Mouse (Mus musculus) hindbrain, embryonic 14.5 days (tissue): ENCODE data around the gene Tradd. TPM values are rescaled to one million over a fixed set of nuclear protein-coding genes. Genes with fewer than 3 reads are reported as not detected.
A peak's percentile ranks its signal among the peaks of the same experiment; 100 is the strongest.

Source experiments
- ATAC-seq: fragments of 200-750 bp; cut with Nextera tagmentation; 2 replicates; pipeline ENCODE4 v1.8.0; 2017; ENCODE audit warnings: moderate number of reproducible peaks, mild to moderate bottlenecking, moderate TSS enrichment, moderate library complexity; ENCODE audit not compliant: low FRiP score
- DNase-seq: peaks from one replicate; pipeline ENCODE4 v3.0.0-alpha.2; 2015; ENCODE audit warnings: low spot score
- H3K27ac ChIP-seq: fragments of 300-500 bp; sonication (generic); 2 replicates; pipeline ENCODE4 v1.5.1; 2014; ENCODE audit warnings: mild to moderate bottlenecking, moderate library complexity
- H3K27me3 ChIP-seq: fragments of 300-500 bp; sonication (generic); 2 replicates; pipeline ENCODE4 v1.6.1; 2014; ENCODE audit warnings: mild to moderate bottlenecking, low read length, mixed read lengths; ENCODE audit not compliant: control insufficient read depth, insufficient read depth
- H3K36me3 ChIP-seq: fragments of 300-500 bp; sonication (generic); replicated peaks from 2 replicates; pipeline ENCODE4 v1.6.1; 2014; ENCODE audit not compliant: control insufficient read depth, insufficient read depth
- H3K4me1 ChIP-seq: fragments of 300-500 bp; sonication (generic); replicated peaks from 2 replicates; pipeline ENCODE4 v1.6.1; 2014; ENCODE audit warnings: antibody characterized with exemption, low read length, mixed read lengths; ENCODE audit not compliant: control insufficient read depth, insufficient read depth
- H3K4me2 ChIP-seq: fragments of 300-500 bp; sonication (generic); replicated peaks from 2 replicates; pipeline ENCODE4 v1.6.1; 2014; ENCODE audit warnings: mild to moderate bottlenecking, moderate library complexity
- H3K4me3 ChIP-seq: fragments of 300-500 bp; sonication (generic); replicated peaks from 2 replicates; pipeline ENCODE4 v1.5.1; 2014; ENCODE audit warnings: mild to moderate bottlenecking, low read length
- H3K9ac ChIP-seq: fragments of 300-500 bp; sonication (generic); 2 replicates; pipeline ENCODE4 v1.6.1; 2014
- H3K9me3 ChIP-seq: fragments of 300-500 bp; sonication (generic); 2 replicates; pipeline ENCODE4 v1.6.1; 2016; ENCODE audit warnings: low read length; ENCODE audit not compliant: control insufficient read depth
- WGBS: fragments of 180-500 bp; shearing (Covaris S2); extraction: QIAGEN DNeasy Blood & Tissue Kit; methylation state at CpG from one replicate; pipeline ENCODE4 v1.1.7; 2014; 5-methylcytosine and 5-hydroxymethylcytosine counted together
- polyA plus RNA-seq: library from polyadenylated mRNA; unstranded; fragments of >200 nt; fragmentation: Nextera tagmentation; extraction: Ambion mirVana; gene quantifications from 2 replicates; pipeline ENCODE4 v1.2.1, GENCODE M21; 2014

Gene Tradd
- 15.2 and 17.4 TPM in 2 replicates for polyA plus RNA-seq

GRCm38 (mm10) chr8:105264024-105264982, at the start of gene Tradd, which contains the start of gene Fbxl8:
Tradd (minus strand) TSS chr8:105264609.
Fbxl8 (plus strand) TSS chr8:105264648.
- no peaks in the 10 kb centered on the region for H3K9me3 ChIP-seq
- ATAC-seq: no peak
- H3K27me3 ChIP-seq: peaks cover 87% of the 10 kb centered on the region

DNA sequence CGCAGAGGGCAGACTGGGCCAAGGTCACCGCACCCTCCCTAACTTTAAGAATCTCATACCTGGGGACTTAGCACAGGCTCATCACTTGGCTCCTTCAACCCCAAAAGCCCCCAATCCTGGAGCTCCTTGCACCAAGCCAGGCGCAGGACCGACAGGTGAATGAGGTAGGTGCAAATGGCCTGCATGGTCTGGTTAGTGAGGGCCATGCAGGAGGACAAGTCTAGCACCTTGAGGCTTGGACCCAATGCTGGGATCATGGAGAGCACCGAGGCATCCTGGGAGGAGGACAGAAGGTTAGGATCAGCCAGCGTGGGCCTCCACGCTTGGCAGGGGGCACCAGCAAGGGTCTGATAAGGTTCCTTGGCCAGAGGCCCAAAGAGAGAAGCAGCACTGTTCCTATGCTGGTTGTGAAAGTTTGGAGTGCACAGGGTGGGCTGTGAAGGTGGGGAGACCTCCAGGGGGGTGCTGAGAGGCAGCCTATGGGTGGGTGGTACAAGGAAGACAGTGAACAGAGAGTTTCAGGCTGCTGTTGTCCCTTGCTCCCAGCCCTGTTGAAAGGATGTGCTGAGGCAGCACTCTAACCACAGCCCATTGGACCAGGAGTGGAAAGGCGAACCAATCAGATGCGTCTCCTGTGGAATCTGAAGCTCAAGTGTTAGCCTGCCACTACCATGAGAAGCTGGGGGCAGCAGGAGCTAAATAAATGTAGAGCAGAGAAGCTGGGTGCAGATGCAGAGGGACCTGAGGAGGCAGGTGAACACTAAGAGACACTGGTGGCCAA, 49.4 kb upstream of the Tradd start:
- WGBS: 87% methylated on average over 9 of the region's 9 CpGs
- Histone ChIP-seq H3K9me3 (no peaks in the 10 kb centered on the region), H3K4me3 (no peak overlapping the region), H3K4me2 (no peak overlapping the region), H3K27me3 (no peaks in the 10 kb centered on the region), H3K4me1 (no peaks in the 10 kb centered on the region), H3K27ac (no peak overlapping the region), H3K9ac (no peak overlapping the region), H3K36me3 (peaks cover 96% of the 10 kb centered on the region)
- DNase-seq (no peak), ATAC-seq (no peak)

More at GRCm38 (mm10) chr8:105264024-105264982, at the start of gene Tradd, which contains the start of gene Fbxl8:
- Histone ChIP-seq H3K4me1 (peaks cover 13% of the 10 kb centered on the region), H3K27ac (no peak within 1 kb of the TSS), H3K4me3 (peak within 1 kb of the TSS; percentile 42), H3K9ac (peak within 1 kb of the TSS; percentile 58), H3K4me2 (peak within 1 kb of the TSS; percentile 76), H3K36me3 (no peaks in the 10 kb centered on the region)
- no peak for DNase-seq
- WGBS: 2% methylated on average over 53 of the region's 54 CpGs

GRCm38 (mm10) chr8:105312891-105313481, 48.6 kb upstream of the Tradd start:
- Histone ChIP-seq H3K4me1 (no peaks in the 10 kb centered on the region), H3K27me3 (no peaks in the 10 kb centered on the region), H3K4me2 (no peak overlapping the region), H3K9me3 (no peaks in the 10 kb centered on the region), H3K36me3 (peaks cover 96% of the 10 kb centered on the region), H3K27ac (no peak overlapping the region), H3K4me3 (no peak overlapping the region), H3K9ac (no peak overlapping the region)
- ATAC-seq (no peak), DNase-seq (no peak)
- WGBS: 92% methylated on average over 8 of the region's 8 CpGs

GRCm38 (mm10) chr8:105311718-105312117, 47.3 kb upstream of the Tradd start:
- no peak for DNase-seq
- H3K27me3 ChIP-seq: no peaks in the 10 kb centered on the region
- WGBS: 83% methylated on average over 1 of the region's 1 CpGs

GRCm38 (mm10) chr8:105310118-105310517, 45.7 kb upstream of the Tradd start:
- DNase-seq: no peak
- Histone ChIP-seq H3K27ac (no peak overlapping the region), H3K9ac (no peak overlapping the region), H3K27me3 (no peaks in the 10 kb centered on the region), H3K4me3 (no peak overlapping the region), H3K36me3 (peaks cover 84% of the 10 kb centered on the region), H3K9me3 (no peaks in the 10 kb centered on the region), H3K4me2 (no peak overlapping the region), H3K4me1 (peaks cover 10% of the 10 kb centered on the region)
- 86% methylated on average over 8 of the region's 8 CpGs for WGBS
- ATAC-seq: no peak

More at GRCm38 (mm10) chr8:105311718-105312117, 47.3 kb upstream of the Tradd start:
- Histone ChIP-seq H3K4me2 (no peak overlapping the region), H3K9ac (no peak overlapping the region), H3K36me3 (peaks cover 97% of the 10 kb centered on the region), H3K4me1 (no peaks in the 10 kb centered on the region), H3K9me3 (no peaks in the 10 kb centered on the region), H3K27ac (no peak overlapping the region), H3K4me3 (no peak overlapping the region)
- ATAC-seq: no peak

DNA sequence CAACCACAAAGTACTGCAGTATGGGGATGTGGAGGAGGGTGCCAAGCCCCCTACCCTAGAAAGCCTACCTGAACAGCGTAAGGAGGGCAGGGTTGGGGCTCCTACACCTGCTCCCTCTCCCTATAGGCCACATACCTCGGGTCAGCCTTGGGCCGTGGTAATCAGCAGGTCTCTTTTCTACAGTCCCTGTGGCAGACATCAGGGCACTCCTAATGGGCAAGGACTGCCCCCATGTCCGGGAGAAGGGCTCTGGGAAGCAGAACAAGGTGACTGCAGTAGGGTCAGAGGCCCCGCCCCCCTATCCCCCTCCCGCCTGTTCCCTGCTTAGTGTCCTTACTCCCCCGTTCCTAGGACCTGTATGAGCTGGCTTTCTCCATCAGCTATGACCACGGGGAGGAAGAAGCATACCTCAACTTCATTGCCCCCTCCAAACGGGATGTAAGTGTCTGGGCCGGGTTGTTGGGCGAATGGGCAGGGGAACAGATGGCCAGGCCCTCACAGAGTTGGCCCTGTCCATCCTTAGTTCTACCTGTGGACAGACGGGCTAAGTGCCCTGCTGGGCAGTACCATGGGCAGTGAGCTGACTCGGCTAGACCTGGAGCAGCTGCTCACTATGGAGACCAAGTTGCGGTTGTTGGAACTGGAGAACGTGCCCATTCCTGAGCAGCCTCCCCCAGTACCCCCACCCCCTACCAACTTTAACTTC, 44.9 kb upstream of the Tradd start:
- H3K4me1 ChIP-seq: peaks cover 10% of the 10 kb centered on the region

GRCm38 (mm10) chr8:105308428-105308827, 44.0 kb upstream of the Tradd start:
- WGBS: 93% methylated on average over 10 of the region's 10 CpGs
- H3K4me2 ChIP-seq: no peak overlapping the region
- no peak overlapping the region for H3K9ac ChIP-seq
- H3K4me3 ChIP-seq: no peak overlapping the region
- no peaks in the 10 kb centered on the region for H3K27me3 ChIP-seq
- no peak overlapping the region for H3K27ac ChIP-seq
- peaks cover 10% of the 10 kb centered on the region for H3K4me1 ChIP-seq
- peaks cover 84% of the 10 kb centered on the region for H3K36me3 ChIP-seq
- no peak for DNase-seq
- no peak for ATAC-seq
- no peaks in the 10 kb centered on the region for H3K9me3 ChIP-seq

More for the DNA sequence above, 44.9 kb upstream of the Tradd start:
- H3K4me2 ChIP-seq: no peak overlapping the region
- peaks cover 84% of the 10 kb centered on the region for H3K36me3 ChIP-seq
- H3K27me3 ChIP-seq: no peaks in the 10 kb centered on the region
- DNase-seq: no peak
- H3K9ac ChIP-seq: no peak overlapping the region
- H3K4me3 ChIP-seq: no peak overlapping the region
- WGBS: 79% methylated on average over 15 of the region's 15 CpGs
- no peak for ATAC-seq
- H3K9me3 ChIP-seq: no peaks in the 10 kb centered on the region
- no peak overlapping the region for H3K27ac ChIP-seq

DNA sequence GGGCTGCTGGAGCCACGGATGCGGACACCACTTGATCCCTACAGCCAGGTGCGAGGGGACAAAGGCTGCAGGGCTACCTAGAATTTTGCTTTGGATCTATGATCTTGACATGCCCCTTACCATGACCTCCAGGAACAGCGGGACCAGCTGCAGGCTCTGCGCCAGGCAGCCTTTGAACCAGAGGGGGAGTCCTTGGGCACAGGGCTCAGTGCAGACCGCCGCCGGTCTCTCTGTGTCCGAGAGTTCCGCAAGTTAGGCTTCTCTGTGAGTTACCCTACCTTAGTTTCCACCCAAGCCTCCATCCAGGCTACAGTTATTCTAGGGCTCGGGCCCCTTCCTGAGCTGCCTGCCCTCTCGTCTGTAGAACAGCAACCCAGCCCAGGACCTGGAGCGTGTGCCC, 43.3 kb upstream of the Tradd start:
- no peak for DNase-seq
- H3K9ac ChIP-seq: no peak overlapping the region
- ATAC-seq: no peak
- no peaks in the 10 kb centered on the region for H3K9me3 ChIP-seq
- 96% methylated on average over 13 of the region's 13 CpGs for WGBS
- peaks cover 10% of the 10 kb centered on the region for H3K4me1 ChIP-seq
- H3K4me3 ChIP-seq: no peak overlapping the region
- no peak overlapping the region for H3K4me2 ChIP-seq
- no peak overlapping the region for H3K27ac ChIP-seq
- H3K27me3 ChIP-seq: no peaks in the 10 kb centered on the region
- peaks cover 84% of the 10 kb centered on the region for H3K36me3 ChIP-seq
